Mouse (Mus musculus): Measurements from ENCODE around the gene Il12a. TPM values are rescaled to one million over a fixed set of nuclear protein-coding genes. Genes with fewer than 3 reads are reported as not detected.
A peak's percentile ranks its signal among the peaks of the same experiment; 100 is the strongest.

Gene Il12a
- polyA plus RNA-seq, 1 experiment from 2014 or later, result not detected

GRCm38 (mm10) chr3:68678805-68679585 lies 11.4 kb upstream of the Il12a start:
- ATAC-seq (ENCODE audit: low FRiP score), result no peak
- H3K27ac ChIP-seq, result no peak overlapping the region
- H3K27me3 ChIP-seq (ENCODE audit: control insufficient read depth, insufficient read depth, low read length), result no peaks in the 10 kb centered on the region
- no peak for DNase-seq (ENCODE audit: low spot score)
- no peaks in the 10 kb centered on the region for H3K4me1 ChIP-seq (replicated peaks; ENCODE audit: control insufficient read depth, insufficient read depth, low read length)
- no peak overlapping the region for H3K4me3 ChIP-seq (replicated peaks; ENCODE audit: low read length)
- H3K9me3 ChIP-seq (ENCODE audit: control insufficient read depth, low read length), result no peaks in the 10 kb centered on the region
- 90% methylated on average over 9 of the region's 9 CpGs for WGBS
- no peak overlapping the region for H3K4me2 ChIP-seq (replicated peaks)
- no peak overlapping the region for H3K9ac ChIP-seq
- H3K36me3 ChIP-seq (replicated peaks; ENCODE audit: control insufficient read depth, insufficient read depth), result no peaks in the 10 kb centered on the region

GRCm38 (mm10) chr3:68683579-68683978 lies 6.9 kb upstream of the Il12a start:
- H3K27ac ChIP-seq, result no peak overlapping the region
- WGBS, result 55% methylated on average over 2 of the region's 2 CpGs
- no peaks in the 10 kb centered on the region for H3K36me3 ChIP-seq (replicated peaks; ENCODE audit: control insufficient read depth, insufficient read depth)
- H3K4me2 ChIP-seq (replicated peaks), result no peak overlapping the region
- H3K9me3 ChIP-seq (ENCODE audit: control insufficient read depth, low read length), result no peaks in the 10 kb centered on the region
- no peaks in the 10 kb centered on the region for H3K4me1 ChIP-seq (replicated peaks; ENCODE audit: control insufficient read depth, insufficient read depth, low read length)
- ATAC-seq (ENCODE audit: low FRiP score) (no peak), DNase-seq (ENCODE audit: low spot score) (no peak)
- H3K27me3 ChIP-seq (ENCODE audit: control insufficient read depth, insufficient read depth, low read length), result no peaks in the 10 kb centered on the region
- H3K9ac ChIP-seq, result no peak overlapping the region
- H3K4me3 ChIP-seq (replicated peaks; ENCODE audit: low read length), result no peak overlapping the region

GRCm38 (mm10) chr3:68684207-68684606 lies 6.2 kb upstream of the Il12a start:
- Histone ChIP-seq H3K27ac (no peak overlapping the region), H3K27me3 (ENCODE audit: control insufficient read depth, insufficient read depth, low read length) (no peaks in the 10 kb centered on the region), H3K36me3 (replicated peaks; ENCODE audit: control insufficient read depth, insufficient read depth) (no peaks in the 10 kb centered on the region), H3K4me3 (replicated peaks; ENCODE audit: low read length) (no peak overlapping the region), H3K9ac (no peak overlapping the region), H3K4me1 (replicated peaks; ENCODE audit: control insufficient read depth, insufficient read depth, low read length) (no peaks in the 10 kb centered on the region), H3K9me3 (ENCODE audit: control insufficient read depth, low read length) (no peaks in the 10 kb centered on the region), H3K4me2 (replicated peaks) (no peak overlapping the region)
- 88% methylated on average over 1 of the region's 1 CpGs for WGBS
- DNase-seq (ENCODE audit: low spot score), result no peak
- ATAC-seq (ENCODE audit: low FRiP score), result no peak

GRCm38 (mm10) chr3:68686852-68687560 lies 3.4 kb upstream of the Il12a start:
- 72% methylated on average over 8 of the region's 8 CpGs for WGBS
- peak; percentile 36 for DNase-seq (ENCODE audit: low spot score)
- Histone ChIP-seq H3K4me1 (replicated peaks; ENCODE audit: control insufficient read depth, insufficient read depth, low read length) (no peaks in the 10 kb centered on the region), H3K4me3 (replicated peaks; ENCODE audit: low read length) (no peak overlapping the region), H3K27ac (no peak overlapping the region), H3K27me3 (ENCODE audit: control insufficient read depth, insufficient read depth, low read length) (no peaks in the 10 kb centered on the region), H3K36me3 (replicated peaks; ENCODE audit: control insufficient read depth, insufficient read depth) (no peaks in the 10 kb centered on the region), H3K4me2 (replicated peaks) (no peak overlapping the region), H3K9ac (no peak overlapping the region), H3K9me3 (ENCODE audit: control insufficient read depth, low read length) (no peaks in the 10 kb centered on the region)
- ATAC-seq (ENCODE audit: low FRiP score), result no peak

GRCm38 (mm10) chr3:68689346-68689745 lies 1.1 kb upstream of the Il12a start:
- H3K27ac ChIP-seq, result no peak overlapping the region
- no peaks in the 10 kb centered on the region for H3K36me3 ChIP-seq (replicated peaks; ENCODE audit: control insufficient read depth, insufficient read depth)
- 0 out of 2 replicates have a peak, but pooled peaks cover 10% of the 10 kb centered on the region for H3K4me1 ChIP-seq (replicated peaks; ENCODE audit: control insufficient read depth, insufficient read depth, low read length)
- H3K4me3 ChIP-seq (replicated peaks; ENCODE audit: low read length), result no peak overlapping the region
- ATAC-seq (ENCODE audit: low FRiP score) (no peak), DNase-seq (ENCODE audit: low spot score) (no peak)
- H3K27me3 ChIP-seq (ENCODE audit: control insufficient read depth, insufficient read depth, low read length), result no peaks in the 10 kb centered on the region
- no peak overlapping the region for H3K9ac ChIP-seq
- H3K9me3 ChIP-seq (ENCODE audit: control insufficient read depth, low read length), result no peaks in the 10 kb centered on the region
- 82% methylated on average over 7 of the region's 7 CpGs for WGBS
- no peak overlapping the region for H3K4me2 ChIP-seq (replicated peaks)

GRCm38 (mm10) chr3:68691100-68691778 lies 795 bp downstream of the Il12a start:
- ATAC-seq (ENCODE audit: low FRiP score) (no peak), DNase-seq (ENCODE audit: low spot score) (no peak)
- Histone ChIP-seq H3K27ac (no peak overlapping the region), H3K4me3 (replicated peaks; ENCODE audit: low read length) (no peak overlapping the region), H3K9ac (no peak overlapping the region), H3K9me3 (ENCODE audit: control insufficient read depth, low read length) (no peaks in the 10 kb centered on the region), H3K36me3 (replicated peaks; ENCODE audit: control insufficient read depth, insufficient read depth) (no peaks in the 10 kb centered on the region), H3K4me1 (replicated peaks; ENCODE audit: control insufficient read depth, insufficient read depth, low read length) (0 out of 2 replicates have a peak, but pooled peaks cover 10% of the 10 kb centered on the region), H3K27me3 (ENCODE audit: control insufficient read depth, insufficient read depth, low read length) (no peaks in the 10 kb centered on the region), H3K4me2 (replicated peaks) (no peak overlapping the region)
- WGBS, result 88% methylated on average over 28 of the region's 28 CpGs

- Histone ChIP-seq H3K36me3 (replicated peaks; ENCODE audit: control insufficient read depth, insufficient read depth) (no peaks in the 10 kb centered on the region), H3K4me3 (replicated peaks; ENCODE audit: low read length) (no peak overlapping the region), H3K27me3 (ENCODE audit: control insufficient read depth, insufficient read depth, low read length) (no peaks in the 10 kb centered on the region), H3K27ac (no peak overlapping the region), H3K9ac (no peak overlapping the region), H3K4me1 (replicated peaks; ENCODE audit: control insufficient read depth, insufficient read depth, low read length) (0 out of 2 replicates have a peak, but pooled peaks cover 10% of the 10 kb centered on the region), H3K9me3 (ENCODE audit: control insufficient read depth, low read length) (no peaks in the 10 kb centered on the region), H3K4me2 (replicated peaks) (no peak overlapping the region)
- whole genome bisulfite sequencing, result 92% methylated on average over 7 of the region's 7 CpGs
- ATAC-seq (ENCODE audit: low FRiP score), result no peak
- no peak for DNase-seq (ENCODE audit: low spot score)
Observed at GRCm38 (mm10) chr3:68691938-68692599, 1.6 kb downstream of the Il12a start.

GRCm38 (mm10) chr3:68692600-68693225 lies 2.3 kb downstream of the Il12a start:
- H3K36me3 ChIP-seq (replicated peaks; ENCODE audit: control insufficient read depth, insufficient read depth), result no peaks in the 10 kb centered on the region
- 65% methylated on average over 11 of the region's 11 CpGs for WGBS
- no peak overlapping the region for H3K4me2 ChIP-seq (replicated peaks)
- ATAC-seq (ENCODE audit: low FRiP score) (no peak), DNase-seq (ENCODE audit: low spot score) (no peak)
- no peak overlapping the region for H3K27ac ChIP-seq
- H3K4me1 ChIP-seq (replicated peaks; ENCODE audit: control insufficient read depth, insufficient read depth, low read length), result 0 out of 2 replicates have a peak, but pooled peaks cover 10% of the 10 kb centered on the region
- no peaks in the 10 kb centered on the region for H3K27me3 ChIP-seq (ENCODE audit: control insufficient read depth, insufficient read depth, low read length)
- H3K9me3 ChIP-seq (ENCODE audit: control insufficient read depth, low read length), result no peaks in the 10 kb centered on the region
- no peak overlapping the region for H3K4me3 ChIP-seq (replicated peaks; ENCODE audit: low read length)
- H3K9ac ChIP-seq, result no peak overlapping the region

Measured in hindbrain, embryonic 14.5 days (tissue).